Mouse (Mus musculus): ENCODE measurements at regions not wholly inside any gene's neighbourhood (a gene's known extent, or its start where the extent isn't known, plus 50 kb on each side); places are given as distances from the start of the nearest gene placed in this dataset.
"Not testable (repeated sequence)": the region's sequence is repeated elsewhere in the genome, so short reads cannot be mapped to it uniquely, and the experiment has no call there.

- no peak for DNase-seq (ENCODE audit: low read depth, low spot score)
Observed at GRCm38 (mm10) chr9:88220360-88220759, 106.6 kb upstream of the Nt5e start.

DNA sequence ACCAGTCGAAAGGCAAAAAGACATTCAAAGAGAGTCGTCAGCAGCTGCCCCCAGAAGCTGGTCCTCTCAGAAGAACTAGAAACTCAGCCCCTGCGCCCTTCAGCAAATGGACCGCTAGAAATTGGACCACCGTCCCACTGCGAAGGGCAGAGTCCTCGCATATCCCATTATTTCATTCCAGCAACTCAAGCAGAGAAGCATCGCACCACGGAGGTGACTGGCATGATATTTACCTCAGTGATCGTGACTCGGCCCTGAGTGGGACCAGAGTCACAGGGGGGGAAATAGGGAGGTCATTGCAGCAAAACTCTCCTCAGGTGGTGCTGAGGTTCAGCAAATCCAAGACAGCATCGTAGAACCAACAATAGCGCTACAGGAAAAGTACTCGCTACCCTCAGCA, 105.7 kb upstream of the Nt5e start:
- DNase-seq (ENCODE audit: low read depth, low spot score), result no peak

DNA sequence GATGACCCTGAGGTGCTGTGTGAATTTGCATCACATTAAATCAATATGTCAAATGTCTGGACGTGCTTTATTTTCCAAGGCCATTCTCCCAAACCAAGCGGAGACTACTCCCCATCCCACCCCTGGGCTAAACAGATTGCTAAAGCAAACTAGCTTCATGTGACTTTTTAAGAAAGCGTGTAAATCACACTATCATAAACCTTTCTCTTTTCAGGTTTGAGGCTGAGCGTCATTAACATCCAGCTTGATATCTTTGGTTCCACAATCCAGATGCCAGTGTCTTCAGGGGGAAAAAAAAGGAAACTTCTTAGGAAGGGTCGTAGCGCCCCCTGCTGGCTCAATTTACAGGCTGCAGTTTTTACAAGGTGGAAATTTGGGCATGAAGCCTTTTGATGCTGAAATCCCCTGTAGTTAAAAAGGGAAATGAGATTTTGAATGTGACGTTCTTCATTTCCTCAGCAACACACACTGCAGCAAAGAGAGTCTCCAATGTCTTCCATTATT, 105.1 kb upstream of the Nt5e start:
- peak; percentile 21 for DNase-seq (ENCODE audit: low read depth, low spot score)

DNA sequence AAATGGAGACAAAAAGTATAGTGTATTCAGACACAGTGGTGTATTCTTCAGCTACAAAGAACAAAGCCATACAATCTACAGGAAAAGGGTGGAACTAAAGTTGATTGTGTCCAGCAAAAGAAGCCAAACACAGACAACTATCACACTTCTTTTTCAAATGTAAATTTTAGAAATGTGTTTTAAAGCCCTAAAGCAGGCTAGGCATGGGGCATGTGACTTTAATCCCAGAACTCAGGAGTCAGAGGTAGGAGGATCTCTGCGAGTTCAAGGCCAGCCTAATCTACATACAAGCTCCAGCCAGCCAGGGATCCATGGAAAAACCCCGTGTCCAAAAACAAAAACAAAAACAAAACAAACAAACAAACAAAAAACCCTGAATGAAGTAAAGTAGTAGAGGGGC, 89.9 kb upstream of the Nt5e start:
- DNase-seq (ENCODE audit: low read depth, low spot score), result no peak

DNA sequence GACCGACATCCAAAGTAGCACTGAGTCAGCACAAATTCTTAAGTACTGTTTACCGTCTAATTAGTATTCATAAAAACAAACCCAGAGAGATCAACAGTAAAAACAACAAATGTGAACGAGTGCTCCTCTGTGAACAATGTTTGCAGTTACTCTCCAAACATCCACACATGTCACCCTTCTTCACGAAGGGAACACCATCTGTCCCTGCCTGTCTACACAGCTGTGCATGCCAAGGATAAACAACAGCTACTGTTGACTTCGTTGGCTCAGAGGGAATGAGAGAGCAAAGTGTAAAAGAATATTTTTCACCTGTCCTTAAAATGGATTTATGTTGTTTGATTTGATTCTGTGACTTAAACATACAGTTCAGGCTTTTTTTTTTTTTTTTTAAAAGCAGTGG, 88.7 kb upstream of the Nt5e start:
- no peak for DNase-seq (ENCODE audit: low read depth, low spot score)

GRCm38 (mm10) chr9:88240740-88241139, 86.3 kb upstream of the Nt5e start:
- no peak for DNase-seq (ENCODE audit: low read depth, low spot score)

DNA sequence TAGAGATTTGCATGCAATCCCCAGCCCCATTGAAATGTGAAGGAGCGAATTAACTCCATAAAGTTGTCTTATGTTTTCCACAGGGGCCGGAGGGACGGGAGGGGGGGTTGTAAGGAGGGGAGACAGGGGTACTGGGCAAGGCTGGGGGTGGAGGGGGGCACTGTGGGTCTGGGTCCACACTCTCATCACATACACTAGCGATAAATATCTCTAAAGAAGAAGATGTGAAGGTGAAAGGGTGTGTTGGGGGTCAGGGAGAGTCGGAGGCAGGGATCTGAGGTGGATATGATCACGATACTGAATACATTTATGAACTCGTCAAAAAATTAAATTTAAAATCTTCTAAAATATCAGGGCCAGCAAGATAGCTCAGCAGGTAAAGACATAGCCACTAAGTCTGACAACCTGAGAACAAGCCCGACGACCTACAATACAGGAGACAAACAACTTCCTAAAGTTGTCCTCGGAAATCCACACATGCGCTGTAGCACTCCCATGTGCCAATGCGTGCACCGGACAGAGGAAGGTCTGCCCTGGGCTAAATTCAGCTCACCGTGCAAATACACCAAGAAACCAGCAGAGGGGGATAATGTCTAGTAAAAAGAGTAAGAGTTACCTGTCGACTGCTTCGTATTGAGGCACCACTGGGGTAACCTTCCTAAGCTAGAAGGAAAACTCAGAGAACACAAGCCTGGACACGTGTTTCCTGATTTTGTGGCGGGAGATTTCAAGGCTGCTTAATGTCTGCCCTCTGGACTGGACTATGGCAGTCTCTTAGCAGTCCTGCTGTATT, 85.6 kb upstream of the Nt5e start:
- peak; percentile 41 for DNase-seq (ENCODE audit: low read depth, low spot score)

- DNase-seq (ENCODE audit: low read depth, low spot score), result no peak
Observed at GRCm38 (mm10) chr9:88242530-88242929, 84.5 kb upstream of the Nt5e start.

DNA sequence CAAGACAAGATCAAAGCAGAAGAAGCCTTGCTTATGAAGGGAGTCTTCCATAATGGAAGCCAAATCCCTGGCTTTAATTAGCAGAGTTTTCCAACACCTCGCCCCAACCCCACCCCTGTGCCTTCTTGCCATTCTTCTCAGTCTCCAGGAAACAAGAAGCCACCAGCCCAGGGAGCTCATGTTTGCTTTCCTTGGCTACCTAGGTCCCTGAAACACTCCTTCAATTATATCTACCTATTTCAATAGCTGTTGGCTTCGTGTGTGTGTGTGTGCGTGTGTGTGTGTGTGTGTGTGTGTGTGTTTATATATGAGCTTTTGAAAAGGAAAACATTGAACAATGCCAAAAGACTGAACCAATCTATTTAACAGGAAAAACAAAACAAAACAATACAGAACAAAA, 82.5 kb upstream of the Nt5e start:
- no peak for DNase-seq (ENCODE audit: low read depth, low spot score)

DNA sequence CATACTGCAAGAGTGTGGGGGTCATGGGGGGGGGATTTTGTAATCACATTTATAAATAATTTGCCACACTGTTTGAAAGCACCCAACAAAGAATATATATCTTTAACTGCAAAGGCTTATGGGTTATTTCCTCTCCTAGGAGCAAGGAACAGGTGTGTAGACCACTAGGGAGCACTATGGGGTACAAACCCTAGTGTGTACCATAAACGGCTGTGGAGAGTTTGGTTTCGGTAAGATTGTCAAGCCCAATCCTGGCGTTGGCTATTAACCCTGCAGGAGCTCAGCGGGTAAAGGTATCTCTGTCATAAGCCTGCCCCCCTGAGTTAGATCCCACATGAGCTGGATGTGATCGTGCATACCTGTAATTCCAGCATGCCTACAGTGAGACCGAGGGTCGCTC, 71.0 kb upstream of the Nt5e start:
- DNase-seq (ENCODE audit: low read depth, low spot score), result no peak

- no peak for DNase-seq (ENCODE audit: low read depth, low spot score)
Observed at GRCm38 (mm10) chr9:88259627-88260026, 67.4 kb upstream of the Nt5e start.

- no peak for DNase-seq (ENCODE audit: low read depth, low spot score)
Observed at GRCm38 (mm10) chr9:88260072-88260635, 66.8 kb upstream of the Nt5e start.

GRCm38 (mm10) chr9:88262461-88262860, 64.5 kb upstream of the Nt5e start:
- no peak for DNase-seq (ENCODE audit: low read depth, low spot score)

- DNase-seq (ENCODE audit: low read depth, low spot score), result not testable (repeated sequence)
Observed at GRCm38 (mm10) chr9:88266346-88266745, 60.7 kb upstream of the Nt5e start.

GRCm38 (mm10) chr9:88268811-88269210, 58.2 kb upstream of the Nt5e start:
- no peak for DNase-seq (ENCODE audit: low read depth, low spot score)

GRCm38 (mm10) chr9:88269216-88269615, 57.8 kb upstream of the Nt5e start:
- no peak for DNase-seq (ENCODE audit: low read depth, low spot score)

DNA sequence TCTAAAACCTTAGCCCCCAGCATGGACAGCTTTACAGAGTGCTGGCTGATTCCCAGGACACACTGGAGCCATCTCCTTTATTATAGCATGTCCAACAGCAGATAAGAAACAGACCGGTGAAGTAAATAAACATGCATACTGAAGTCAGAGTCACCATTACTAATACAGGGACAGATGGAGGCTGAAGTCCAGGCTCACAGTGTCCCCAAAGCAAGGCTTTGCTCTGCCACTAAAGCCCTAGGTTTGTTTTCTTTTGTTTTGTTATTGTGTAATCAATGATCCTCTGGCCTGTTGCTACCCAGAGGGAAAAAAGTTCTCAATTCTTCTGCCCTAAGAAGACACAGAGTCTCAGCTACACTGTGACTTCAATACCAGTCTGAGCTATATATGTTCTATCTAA, 56.2 kb upstream of the Nt5e start:
- DNase-seq (ENCODE audit: low read depth, low spot score), result no peak

GRCm38 (mm10) chr9:88273304-88273703, 53.7 kb upstream of the Nt5e start:
- no peak for DNase-seq (ENCODE audit: low read depth, low spot score)

DNA sequence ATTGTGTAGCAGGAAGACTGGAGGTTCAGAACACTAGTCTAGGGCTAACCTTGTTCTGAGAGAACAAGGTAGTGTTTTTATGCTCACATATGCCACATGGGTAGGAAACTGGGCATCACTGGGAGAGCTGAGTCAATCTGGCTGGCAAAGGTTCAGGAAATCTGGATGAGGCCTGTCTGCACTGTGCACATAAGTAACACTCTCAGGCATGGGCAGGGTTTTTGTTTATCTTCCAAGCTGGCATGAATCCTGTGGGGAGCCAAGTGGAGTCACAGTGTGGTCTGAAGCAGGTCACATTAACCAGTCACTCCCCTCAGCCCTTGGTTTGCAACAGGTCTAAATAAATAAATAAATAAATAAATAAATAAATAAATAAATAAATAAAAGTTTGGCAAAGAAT, 53.0 kb upstream of the Nt5e start:
- no peak for DNase-seq (ENCODE audit: low read depth, low spot score)

DNA sequence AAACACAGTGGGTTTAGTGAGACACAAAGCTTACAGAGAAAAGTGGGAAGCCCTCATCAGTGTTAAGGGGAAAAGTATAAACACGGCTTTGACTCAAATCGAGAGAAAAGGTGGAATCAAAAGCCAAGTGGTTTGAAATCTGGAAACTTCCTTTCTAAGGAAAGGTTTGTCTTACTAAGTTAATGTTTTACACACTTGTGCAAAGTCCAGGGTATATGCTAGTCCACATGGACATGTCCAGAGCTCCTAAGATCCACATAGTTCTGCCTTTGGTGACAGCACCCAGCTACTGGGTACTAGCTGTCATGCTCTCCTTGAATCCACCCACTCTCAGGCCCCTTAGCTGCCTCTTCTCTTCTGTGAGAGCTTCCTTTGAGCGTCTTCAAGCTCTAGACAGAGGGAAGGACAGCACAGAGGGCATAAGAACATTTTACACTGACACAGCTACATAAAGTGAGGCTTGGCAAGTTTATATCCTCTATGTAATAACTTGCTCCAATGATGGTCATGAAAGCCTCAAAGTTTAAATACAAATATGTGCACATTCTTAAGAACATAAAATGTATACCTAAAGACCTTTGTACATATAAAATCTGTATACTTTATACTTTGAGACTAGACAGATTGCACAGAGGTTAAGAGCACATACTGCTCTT, 52.2 kb upstream of the Nt5e start:
- DNase-seq (ENCODE audit: low read depth, low spot score), result no peak

GRCm38 (mm10) chr9:88276023-88276568, 50.9 kb upstream of the Nt5e start:
- DNase-seq (ENCODE audit: low read depth, low spot score), result no peak

DNA sequence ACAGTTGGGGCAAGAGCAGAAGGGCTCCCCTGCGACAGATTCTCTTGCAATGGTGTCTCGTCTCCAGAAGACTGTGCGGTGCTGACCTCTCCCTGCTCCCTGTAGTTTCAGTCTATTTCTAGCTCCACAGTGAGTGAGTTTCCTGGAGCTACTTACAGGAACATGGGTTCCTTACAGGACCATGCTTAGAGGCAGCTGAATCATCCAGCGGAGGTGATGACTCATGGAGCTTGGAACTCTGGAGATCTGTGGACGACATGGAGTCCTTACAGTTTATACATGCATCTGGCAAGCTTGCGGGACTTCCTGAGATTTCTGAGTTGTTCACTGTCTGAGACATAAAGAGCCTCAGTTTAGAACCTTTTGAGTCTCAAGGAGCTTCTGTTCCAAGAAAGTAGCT, 50.0 kb upstream of the Nt5e start:
- DNase-seq (ENCODE audit: low read depth, low spot score), result no peak
